Mouse (Mus musculus): ENCODE measurements around the gene Olfr275. TPM values are rescaled to one million over a fixed set of nuclear protein-coding genes. Genes with fewer than 3 reads are reported as not detected.

Olfr275 gene
- polyA plus RNA-seq, 1 experiment from 2014 or later: not detected

- H3K27ac ChIP-seq (ENCODE audit: low read depth): no peak within 1 kb of the TSS
- no peaks in the 10 kb centered on the region for H3K27me3 ChIP-seq (replicated peaks; ENCODE audit: control insufficient read depth, insufficient read depth, low read length)
- H3K9me3 ChIP-seq (ENCODE audit: control insufficient read depth, low read length): no peaks in the 10 kb centered on the region
- no peak within 1 kb of the TSS for H3K4me3 ChIP-seq (ENCODE audit: low read depth, low read length)
- no peak within 1 kb of the TSS for H3K9ac ChIP-seq (ENCODE audit: low read length)
- DNase-seq (ENCODE audit: low spot score) (no peak), ATAC-seq (replicated peaks; ENCODE audit: low FRiP score, low TSS enrichment, low read depth) (no peak)
- no peaks in the 10 kb centered on the region for H3K4me1 ChIP-seq (replicated peaks; ENCODE audit: control insufficient read depth, insufficient read depth, low read length)
- no peaks in the 10 kb centered on the region for H3K36me3 ChIP-seq (ENCODE audit: control insufficient read depth, insufficient read depth, low read length)
- no peak within 1 kb of the TSS for H3K4me2 ChIP-seq (ENCODE audit: low read length)
- WGBS: 71% methylated on average over 1 of the region's 1 CpGs
Observed at GRCm38 (mm10) chr4:52859136-52859535, 44.7 kb downstream of the Olfr275 start, which contains the start of gene Olfr273. Gene Olfr273, minus strand, starts transcription at chr4:52859236.

DNA sequence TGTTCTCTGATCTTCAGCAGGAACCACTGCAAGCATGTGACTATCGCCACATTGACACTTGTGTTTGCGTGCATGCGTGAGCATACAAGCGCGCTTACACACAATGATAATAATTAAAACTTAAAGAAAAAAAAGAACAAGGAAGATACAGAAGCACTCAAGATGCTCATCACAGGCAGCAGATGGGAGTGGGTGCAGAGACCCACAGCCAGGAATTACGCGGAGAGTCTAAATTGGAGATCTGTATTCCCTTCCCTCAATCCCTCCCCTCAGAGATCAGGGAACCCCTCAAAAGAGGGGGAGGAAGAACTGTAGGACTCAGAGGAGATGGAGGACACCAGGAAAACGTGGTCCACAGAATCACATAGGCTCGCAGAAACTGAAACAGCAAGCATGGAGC is 49.8 kb downstream of the Olfr275 start:
- no peak for DNase-seq (ENCODE audit: low spot score)
- H3K36me3 ChIP-seq (ENCODE audit: control insufficient read depth, insufficient read depth, low read length): no peaks in the 10 kb centered on the region
- no peak overlapping the region for H3K4me2 ChIP-seq (ENCODE audit: low read length)
- no peaks in the 10 kb centered on the region for H3K9me3 ChIP-seq (ENCODE audit: control insufficient read depth, low read length)
- no peak overlapping the region for H3K27ac ChIP-seq (ENCODE audit: low read depth)
- 89% methylated on average over 9 of the region's 9 CpGs for WGBS
- no peak overlapping the region for H3K9ac ChIP-seq (ENCODE audit: low read length)
- H3K4me1 ChIP-seq (replicated peaks; ENCODE audit: control insufficient read depth, insufficient read depth, low read length): no peaks in the 10 kb centered on the region
- ATAC-seq (replicated peaks; ENCODE audit: low FRiP score, low TSS enrichment, low read depth): no peak
- no peaks in the 10 kb centered on the region for H3K27me3 ChIP-seq (replicated peaks; ENCODE audit: control insufficient read depth, insufficient read depth, low read length)
- H3K4me3 ChIP-seq (ENCODE audit: low read depth, low read length): no peak overlapping the region

Other genes starting within 250 kb of the Olfr275 start
- not detected in 2 replicates for gene Toporsl, start 218.3 kb upstream of the Olfr275 start, polyA plus RNA-seq (2014; fragmentation: Nextera tagmentation; extraction: Ambion mirVana)
- gene Olfr273, start 44.6 kb downstream of the Olfr275 start, polyA plus RNA-seq (2014; fragmentation: Nextera tagmentation; extraction: Ambion mirVana): not detected in 2 replicates
- not detected in 2 replicates for gene Olfr272, start 104.6 kb downstream of the Olfr275 start, polyA plus RNA-seq (2014; fragmentation: Nextera tagmentation; extraction: Ambion mirVana)
- not detected in 2 replicates for gene Olfr270, start 149.9 kb downstream of the Olfr275 start, polyA plus RNA-seq (2014; fragmentation: Nextera tagmentation; extraction: Ambion mirVana)
- not detected in 2 replicates for gene Nipsnap3a, start 174.7 kb downstream of the Olfr275 start, polyA plus RNA-seq (2014; fragmentation: Nextera tagmentation; extraction: Ambion mirVana)
- 99.2 and 102 TPM in 2 replicates for gene Nipsnap3b, start 197.3 kb downstream of the Olfr275 start, polyA plus RNA-seq (2014; fragmentation: Nextera tagmentation; extraction: Ambion mirVana)